Mouse (Mus musculus): ENCODE results near the gene Psmd5. TPM values are rescaled to one million over a fixed set of nuclear protein-coding genes. Genes with fewer than 3 reads are reported as not detected.
A peak's percentile ranks its signal among the peaks of the same experiment; 100 is the strongest.
"Not testable (repeated sequence)": the region's sequence is repeated elsewhere in the genome, so short reads cannot be mapped to it uniquely, and the experiment has no call there.

The Psmd5 gene
- polyA plus RNA-seq, 1 experiment = 1.2 TPM

DNA sequence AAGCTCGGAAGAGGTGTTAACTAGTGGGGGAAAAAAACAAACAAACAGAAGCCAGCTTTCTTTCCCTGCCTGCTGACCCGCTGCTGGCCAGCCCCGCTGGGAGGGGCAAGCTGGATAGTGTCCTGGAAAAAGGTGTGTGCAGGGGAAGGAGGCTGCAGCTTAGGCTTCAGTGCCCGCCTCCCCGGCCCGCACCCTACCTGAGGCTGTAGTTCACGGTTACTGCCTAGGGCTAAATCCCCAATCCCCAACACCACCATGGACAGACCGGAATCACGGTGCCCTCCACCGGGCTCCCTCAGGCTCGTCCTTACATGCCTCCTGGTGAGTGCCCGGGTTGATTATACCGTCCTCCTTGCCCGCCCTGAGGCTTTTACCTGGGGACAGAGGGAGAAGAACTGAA, 497 bp downstream of the Psmd5 start, which contains the start of gene Cutal:
TSS of gene Cutal (plus strand) at position 126 of the 400 bp plus-strand sequence.
- peak within 1 kb of the TSS; percentile 52 for H3K4me3 ChIP-seq (replicated peaks)
- peaks cover 3% of the 10 kb centered on the region for H3K36me3 ChIP-seq (ENCODE audit: control insufficient read depth)
- H3K4me1 ChIP-seq (ENCODE audit: control insufficient read depth) = peaks cover 28% of the 10 kb centered on the region
- peaks cover 61% of the 10 kb centered on the region for H3K27me3 ChIP-seq (ENCODE audit: control insufficient read depth)
- H3K9me3 ChIP-seq (ENCODE audit: control insufficient read depth, low read length) = peaks cover 2% of the 10 kb centered on the region; the same call in 1 of the 2 replicates
- TF ChIP-seq GATA1 (IDR thresholded peaks at IDR 0.05; ENCODE audit: low read length) = no peak
- no peak for TF ChIP-seq TAL1 (IDR thresholded peaks at IDR 0.05; ENCODE audit: low read length)

DNA sequence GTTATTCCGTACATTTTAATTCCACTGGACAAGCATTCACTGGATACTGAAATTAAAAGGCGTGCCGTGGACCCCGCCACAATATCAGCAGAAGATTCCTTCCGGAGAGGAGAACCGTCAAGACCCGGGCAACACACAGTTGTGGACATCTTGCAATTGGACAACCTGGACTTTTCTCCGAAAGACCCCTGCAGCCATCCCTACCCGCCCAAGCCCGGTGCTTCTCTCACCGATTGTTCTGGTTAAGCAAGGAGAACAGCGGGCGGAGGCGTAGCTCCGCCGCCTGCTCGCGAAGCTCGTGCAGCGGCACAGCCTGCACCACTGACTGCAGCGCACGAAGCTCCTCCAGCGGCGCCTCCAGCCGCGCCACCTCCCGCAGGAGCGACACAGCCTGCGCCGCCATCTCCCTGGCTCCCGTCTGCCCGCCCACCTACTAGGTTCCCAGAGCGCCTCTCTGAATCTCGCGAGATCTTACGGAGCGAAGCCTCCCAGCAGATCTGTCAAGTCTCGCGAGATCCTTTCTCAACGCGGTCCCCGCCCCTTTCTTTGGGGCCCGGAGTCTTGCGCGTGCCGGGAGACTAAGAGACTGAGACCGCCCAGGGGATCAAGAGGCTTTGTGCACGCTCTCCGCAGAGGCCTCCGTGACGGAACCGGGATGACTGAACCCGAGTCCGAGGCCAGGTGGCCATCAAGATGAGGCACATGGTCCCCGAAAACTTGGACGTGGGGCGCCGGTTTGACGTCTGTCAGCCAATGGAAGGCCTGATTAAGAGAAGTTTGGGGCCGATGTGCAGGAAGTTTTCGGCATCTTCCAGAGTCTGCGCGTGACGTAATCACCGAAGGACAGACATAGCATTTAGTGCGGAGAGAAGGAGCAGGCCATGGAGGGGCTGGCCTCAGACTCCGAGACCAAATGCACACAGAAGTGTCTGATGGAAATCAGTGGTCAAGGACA, 4.0 kb downstream of the Psmd5 start:
- TF ChIP-seq GATA1 (IDR thresholded peaks at IDR 0.05; ENCODE audit: low read length) = no peak
- no peak for TF ChIP-seq TAL1 (IDR thresholded peaks at IDR 0.05; ENCODE audit: low read length)
- Histone ChIP-seq H3K9me3 (ENCODE audit: control insufficient read depth, low read length) (peaks cover 2% of the 10 kb centered on the region; the same call in 1 of the 2 replicates), H3K27me3 (ENCODE audit: control insufficient read depth) (peaks cover 30% of the 10 kb centered on the region), H3K36me3 (ENCODE audit: control insufficient read depth) (peaks cover 37% of the 10 kb centered on the region), H3K4me3 (replicated peaks) (peak overlapping the region; percentile 89), H3K4me1 (ENCODE audit: control insufficient read depth) (peaks cover 54% of the 10 kb centered on the region)

DNA sequence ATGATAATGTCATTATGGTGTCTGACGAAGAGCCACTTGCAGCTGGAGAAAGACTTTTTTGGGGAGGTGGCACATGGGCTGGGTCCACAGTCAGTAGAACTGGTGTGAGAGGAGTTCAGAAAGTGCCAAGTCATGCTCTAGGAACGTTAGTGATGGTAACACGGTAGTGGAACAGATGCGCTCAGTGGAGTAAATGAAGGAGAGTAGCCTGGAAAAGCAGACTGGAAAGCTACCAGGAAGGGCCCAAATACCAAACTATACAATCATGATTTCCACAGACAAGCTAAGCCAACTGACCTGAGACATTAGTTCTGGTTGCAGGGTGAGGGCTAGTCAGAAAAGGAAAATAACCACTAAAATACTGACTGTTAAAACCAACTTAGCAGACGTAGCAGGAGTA, 5.1 kb downstream of the Psmd5 start:
- H3K36me3 ChIP-seq (ENCODE audit: control insufficient read depth) = peaks cover 48% of the 10 kb centered on the region
- TF ChIP-seq GATA1 (IDR thresholded peaks at IDR 0.05; ENCODE audit: low read length) (no peak), TAL1 (IDR thresholded peaks at IDR 0.05; ENCODE audit: low read length) (no peak)
- peaks cover 2% of the 10 kb centered on the region; the same call in 1 of the 2 replicates for H3K9me3 ChIP-seq (ENCODE audit: control insufficient read depth, low read length)
- peak overlapping the region; percentile 89 for H3K4me3 ChIP-seq (replicated peaks)
- H3K27me3 ChIP-seq (ENCODE audit: control insufficient read depth) = peaks cover 22% of the 10 kb centered on the region
- peaks cover 54% of the 10 kb centered on the region for H3K4me1 ChIP-seq (ENCODE audit: control insufficient read depth)

DNA sequence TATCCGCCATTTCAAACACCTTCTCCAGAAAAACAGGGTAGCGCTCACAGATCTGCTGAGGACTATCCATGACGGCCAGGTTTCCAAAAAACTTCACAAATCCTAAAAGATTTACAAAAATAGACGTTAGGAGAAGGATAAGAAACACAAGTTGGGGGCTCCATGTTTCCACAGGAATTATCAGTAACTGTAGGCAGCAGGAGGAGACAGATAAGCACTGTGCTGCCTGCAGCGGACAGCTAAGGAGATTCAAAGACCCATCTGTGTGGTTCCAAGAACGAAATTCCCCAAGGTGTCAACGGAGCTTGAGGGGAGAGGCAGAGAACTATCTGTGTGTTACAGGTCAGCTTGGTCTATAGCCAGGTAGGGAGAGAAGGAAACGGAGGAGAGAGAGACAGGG, 17.0 kb downstream of the Psmd5 start:
- H3K4me3 ChIP-seq (replicated peaks) = no peak overlapping the region
- H3K27me3 ChIP-seq (ENCODE audit: control insufficient read depth) = no peaks in the 10 kb centered on the region
- H3K9me3 ChIP-seq (ENCODE audit: control insufficient read depth, low read length) = no peaks in the 10 kb centered on the region
- TF ChIP-seq TAL1 (IDR thresholded peaks at IDR 0.05; ENCODE audit: low read length) = no peak
- no peak for TF ChIP-seq GATA1 (IDR thresholded peaks at IDR 0.05; ENCODE audit: low read length)
- H3K36me3 ChIP-seq (ENCODE audit: control insufficient read depth) = peaks cover 92% of the 10 kb centered on the region
- H3K4me1 ChIP-seq (ENCODE audit: control insufficient read depth) = peaks cover 15% of the 10 kb centered on the region

DNA sequence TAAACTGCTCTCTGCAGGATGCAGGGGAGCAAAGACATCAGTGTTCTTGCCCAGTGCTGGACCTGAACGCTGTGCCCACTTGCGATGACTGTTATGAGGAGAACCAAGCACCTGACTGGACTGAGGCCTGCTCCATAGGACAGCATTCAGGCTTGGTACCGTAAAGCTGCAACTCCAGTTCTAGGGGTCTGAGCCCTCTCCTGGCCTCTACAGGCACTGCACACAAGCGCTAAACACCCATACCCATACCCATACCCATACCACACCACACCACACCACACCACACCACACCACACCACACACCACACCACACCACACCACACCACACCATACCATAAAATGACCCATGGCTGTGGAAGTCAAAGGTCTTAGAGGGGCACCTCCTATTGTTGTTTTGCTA, 19.5 kb downstream of the Psmd5 start:
- Histone ChIP-seq H3K4me1 (ENCODE audit: control insufficient read depth) (peaks cover 15% of the 10 kb centered on the region), H3K4me3 (replicated peaks) (no peak overlapping the region), H3K9me3 (ENCODE audit: control insufficient read depth, low read length) (no peaks in the 10 kb centered on the region), H3K36me3 (ENCODE audit: control insufficient read depth) (peaks cover 99% of the 10 kb centered on the region), H3K27me3 (ENCODE audit: control insufficient read depth) (no peaks in the 10 kb centered on the region)
- TF ChIP-seq GATA1 (IDR thresholded peaks at IDR 0.05; ENCODE audit: low read length) (no peak), TAL1 (IDR thresholded peaks at IDR 0.05; ENCODE audit: low read length) (no peak)

DNA sequence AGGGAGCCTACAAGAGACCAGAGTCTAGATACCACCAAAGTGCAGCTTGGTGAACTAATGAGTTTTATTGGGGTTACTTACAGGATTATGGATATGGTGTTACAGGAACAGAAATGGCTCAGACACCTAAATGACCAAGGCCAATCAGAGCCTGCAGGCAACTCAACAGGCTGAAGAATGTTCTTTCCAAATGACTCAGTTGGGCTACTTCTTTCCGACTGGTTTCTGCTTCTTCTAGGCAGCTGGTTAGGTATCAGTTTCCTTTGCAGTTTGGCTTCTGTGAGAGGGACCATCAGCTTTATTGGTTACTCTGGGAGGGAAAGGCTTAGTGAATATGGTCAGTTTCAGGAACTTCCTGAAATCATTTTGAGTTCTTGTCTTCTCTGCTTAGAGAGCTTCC, 27.1 kb downstream of the Psmd5 start:
- H3K9me3 ChIP-seq (ENCODE audit: control insufficient read depth, low read length) = peaks cover 3% of the 10 kb centered on the region; the same call in 1 of the 2 replicates

DNA sequence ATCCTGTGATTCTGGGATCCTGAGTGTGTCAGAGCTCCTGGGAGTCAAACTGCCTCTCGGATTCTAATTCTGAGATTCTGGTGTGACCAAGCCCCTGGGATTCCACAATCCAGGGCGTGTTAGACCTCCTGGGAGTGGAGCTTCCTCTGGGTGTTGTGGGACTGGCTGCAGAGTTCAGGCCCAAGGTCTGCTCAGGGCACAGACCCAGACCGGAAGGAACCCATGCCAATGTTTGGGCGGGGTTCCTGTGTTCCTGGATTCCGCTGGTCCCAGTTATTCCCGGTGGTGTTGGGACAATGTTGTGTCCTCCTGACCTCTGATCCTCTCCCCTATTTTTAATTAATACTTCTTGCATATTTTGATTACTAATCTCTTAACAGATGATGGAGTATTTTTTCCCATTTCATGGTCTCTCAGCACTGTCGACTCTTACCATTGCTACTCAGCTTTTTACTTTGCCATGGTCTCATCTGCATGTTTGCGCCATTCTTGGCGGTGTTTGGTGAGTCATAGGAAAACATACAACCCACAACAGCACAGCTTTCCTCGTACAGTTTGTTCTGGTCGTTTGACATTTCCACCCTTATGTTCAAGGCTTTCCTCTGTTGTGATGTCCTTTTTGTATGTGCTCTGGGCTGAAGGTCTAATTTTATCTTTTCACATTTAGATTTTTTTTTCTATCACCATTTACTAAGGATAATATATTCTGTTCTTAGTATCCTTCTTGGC, 31.4 kb downstream of the Psmd5 start:
- peaks cover 2% of the 10 kb centered on the region for H3K36me3 ChIP-seq (ENCODE audit: control insufficient read depth)
- H3K4me1 ChIP-seq (ENCODE audit: control insufficient read depth) = no peaks in the 10 kb centered on the region
- TF ChIP-seq TAL1 (IDR thresholded peaks at IDR 0.05; ENCODE audit: low read length) (no peak), GATA1 (IDR thresholded peaks at IDR 0.05; ENCODE audit: low read length) (no peak)
- H3K9me3 ChIP-seq (ENCODE audit: control insufficient read depth, low read length) = no peaks in the 10 kb centered on the region; the same call in 1 of the 2 replicates
- no peak overlapping the region for H3K4me3 ChIP-seq (replicated peaks)
- no peaks in the 10 kb centered on the region; the same call in 1 of the 2 replicates for H3K27me3 ChIP-seq (ENCODE audit: control insufficient read depth)

More for the DNA sequence above, 27.1 kb downstream of the Psmd5 start:
- H3K4me3 ChIP-seq (replicated peaks) = no peak overlapping the region
- H3K36me3 ChIP-seq (ENCODE audit: control insufficient read depth) = peaks cover 43% of the 10 kb centered on the region
- H3K4me1 ChIP-seq (ENCODE audit: control insufficient read depth) = peaks cover 5% of the 10 kb centered on the region
- H3K27me3 ChIP-seq (ENCODE audit: control insufficient read depth) = no peaks in the 10 kb centered on the region
- TF ChIP-seq GATA1 (IDR thresholded peaks at IDR 0.05; ENCODE audit: low read length) (no peak), TAL1 (IDR thresholded peaks at IDR 0.05; ENCODE audit: low read length) (no peak)

DNA sequence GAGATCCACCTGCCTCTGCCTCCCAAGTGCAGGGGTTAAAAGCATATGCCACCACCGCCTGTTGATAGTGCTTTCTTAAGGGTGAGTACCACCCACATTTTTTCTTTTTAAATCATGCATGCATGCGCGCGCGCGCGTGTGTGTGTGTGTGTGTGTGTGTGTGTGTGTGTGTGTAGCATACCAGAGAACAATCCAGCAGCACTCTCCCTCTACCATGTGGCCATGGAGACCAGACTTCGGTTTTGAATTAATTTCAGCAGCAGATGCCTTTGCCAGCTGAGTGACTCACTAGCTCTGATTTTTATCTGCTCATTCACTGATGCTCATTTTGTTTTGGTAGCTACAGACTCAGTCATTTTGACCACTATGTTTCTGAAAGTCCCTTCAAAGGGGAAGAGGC, 33.1 kb downstream of the Psmd5 start:
- Histone ChIP-seq H3K36me3 (ENCODE audit: control insufficient read depth) (no peaks in the 10 kb centered on the region), H3K4me1 (ENCODE audit: control insufficient read depth) (no peaks in the 10 kb centered on the region), H3K9me3 (ENCODE audit: control insufficient read depth, low read length) (no peaks in the 10 kb centered on the region), H3K27me3 (ENCODE audit: control insufficient read depth) (no peaks in the 10 kb centered on the region; the same call in none of the 2 replicates), H3K4me3 (replicated peaks) (no peak overlapping the region)
- TF ChIP-seq GATA1 (IDR thresholded peaks at IDR 0.05; ENCODE audit: low read length) = no peak
- no peak for TF ChIP-seq TAL1 (IDR thresholded peaks at IDR 0.05; ENCODE audit: low read length)

DNA sequence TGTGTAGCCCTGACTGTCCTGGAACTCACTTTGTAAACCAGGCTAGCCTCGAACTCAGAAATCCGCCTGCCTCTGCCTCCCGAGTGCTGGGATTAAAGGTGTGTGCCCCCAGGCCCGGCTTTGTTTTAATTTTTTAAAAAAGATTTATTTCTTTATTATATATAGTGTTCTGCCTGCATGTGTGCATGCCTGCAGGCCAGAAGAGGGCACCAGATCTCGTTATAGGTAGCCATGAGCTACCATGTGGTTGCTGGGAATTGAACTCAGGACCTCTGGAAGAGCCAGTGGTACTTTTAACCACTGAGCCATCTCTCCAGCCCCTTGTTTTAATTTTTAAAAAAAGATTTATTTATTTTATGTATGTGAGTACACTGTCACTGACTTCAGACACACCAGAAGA, 34.6 kb downstream of the Psmd5 start:
- not testable (repeated sequence) for H3K4me3 ChIP-seq (replicated peaks); H3K4me1 ChIP-seq (ENCODE audit: control insufficient read depth); H3K27me3 ChIP-seq (ENCODE audit: control insufficient read depth); H3K9me3 ChIP-seq (ENCODE audit: control insufficient read depth, low read length); H3K36me3 ChIP-seq (ENCODE audit: control insufficient read depth)

Data from erythroblast, embryonic 14.5 days (primary cell).